Mouse (Mus musculus): ENCODE measurements around the gene Lmntd1. TPM values are rescaled to one million over a fixed set of nuclear protein-coding genes. Genes with fewer than 3 reads are reported as not detected.

Lmntd1 gene
- total RNA-seq, 2 experiments from 2014 or later = 0.97 to 1.5 TPM

DNA sequence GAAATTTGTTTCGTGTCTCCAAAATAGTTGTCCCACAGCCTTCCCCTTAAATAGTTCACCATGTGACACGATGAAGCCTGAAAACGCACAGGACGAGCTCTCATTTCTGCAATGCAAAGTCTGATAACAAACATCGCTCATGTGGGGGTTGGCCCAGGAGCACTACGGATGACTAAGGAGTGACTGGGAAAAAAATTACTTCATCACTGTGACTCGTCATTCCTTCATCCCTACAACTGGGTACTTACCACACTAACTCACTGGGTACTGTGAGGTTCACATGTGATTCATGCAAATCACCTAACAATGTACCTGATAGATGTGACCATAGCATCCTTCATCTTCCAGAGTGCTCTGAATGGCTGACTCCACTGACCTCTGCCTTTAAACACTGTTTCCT lies 118.4 kb downstream of the Lmntd1 start:
- DNase-seq (ENCODE audit: low spot score in 2 of 2) = no peak

- DNase-seq (ENCODE audit: low spot score in 2 of 2) = no peak
Observed at GRCm38 (mm10) chr6:145488251-145488650, 125.9 kb downstream of the Lmntd1 start.

GRCm38 (mm10) chr6:145485986-145486605 lies 128.0 kb downstream of the Lmntd1 start:
- no peak for DNase-seq (ENCODE audit: low spot score in 2 of 2)

- DNase-seq (ENCODE audit: low spot score in 2 of 2) = no peak
Observed at GRCm38 (mm10) chr6:145483318-145483674, 130.8 kb downstream of the Lmntd1 start.

GRCm38 (mm10) chr6:145482656-145483317 lies 131.3 kb downstream of the Lmntd1 start:
- peak; percentile 4 to 59 for DNase-seq (ENCODE audit: low spot score in 2 of 2)

DNA sequence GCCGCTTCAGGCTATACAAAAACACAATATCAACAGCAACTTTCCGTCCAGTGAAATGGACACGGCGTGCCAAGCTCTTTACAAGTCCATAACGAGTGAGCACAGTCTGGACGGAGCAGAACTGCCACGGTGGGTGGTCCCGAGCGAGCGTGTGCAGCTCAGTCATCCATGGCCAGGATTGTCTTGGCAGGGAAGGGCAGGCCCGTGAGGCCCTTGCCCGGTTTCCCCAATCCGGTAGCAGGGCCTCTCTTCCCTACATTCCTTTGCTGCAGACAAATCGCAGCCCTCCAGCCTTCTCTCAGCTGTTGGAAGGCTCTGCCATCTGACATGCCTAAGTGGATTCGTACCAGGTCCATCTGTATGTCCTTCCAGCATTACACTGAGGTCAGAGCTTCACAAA lies 132.2 kb downstream of the Lmntd1 start:
- DNase-seq (ENCODE audit: low spot score in 2 of 2) = no peak

GRCm38 (mm10) chr6:145478821-145479271 lies 135.3 kb downstream of the Lmntd1 start:
- DNase-seq (ENCODE audit: low spot score in 2 of 2) = no peak

- DNase-seq (ENCODE audit: low spot score in 2 of 2) = no peak
Observed at GRCm38 (mm10) chr6:145477367-145477905, 136.7 kb downstream of the Lmntd1 start.

DNA sequence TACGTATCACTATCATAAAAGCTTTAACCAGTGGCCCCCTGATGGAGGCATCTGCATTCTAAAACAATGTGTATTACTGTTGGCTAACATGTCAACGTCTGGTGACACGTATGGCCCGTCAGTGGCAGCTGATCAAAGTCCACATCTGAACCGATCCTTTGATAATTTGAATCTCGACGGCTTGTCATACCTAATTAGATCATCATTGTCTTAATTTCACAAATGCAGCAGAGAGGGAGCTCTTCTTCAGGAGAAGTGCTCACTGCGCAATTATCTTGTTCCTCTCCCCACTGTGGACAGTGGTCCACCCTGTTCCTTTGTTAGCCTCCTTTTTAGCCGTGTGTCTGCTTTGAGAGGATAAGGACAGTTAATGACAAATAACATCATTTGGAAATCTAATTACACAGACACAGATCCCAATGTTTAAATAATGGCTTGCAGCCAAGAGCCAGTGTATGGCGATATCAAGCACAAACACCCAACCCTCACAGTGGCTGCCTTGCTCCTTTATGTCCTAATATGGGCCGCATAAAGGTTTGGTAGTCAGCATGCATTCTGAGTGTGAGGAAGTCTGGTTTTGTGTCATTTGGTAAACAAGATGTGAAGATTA lies 142.4 kb downstream of the Lmntd1 start:
- no peak for DNase-seq (ENCODE audit: low spot score in 2 of 2)

- DNase-seq (ENCODE audit: low spot score in 2 of 2) = no peak
Observed at GRCm38 (mm10) chr6:145469260-145469943, 144.7 kb downstream of the Lmntd1 start.

DNA sequence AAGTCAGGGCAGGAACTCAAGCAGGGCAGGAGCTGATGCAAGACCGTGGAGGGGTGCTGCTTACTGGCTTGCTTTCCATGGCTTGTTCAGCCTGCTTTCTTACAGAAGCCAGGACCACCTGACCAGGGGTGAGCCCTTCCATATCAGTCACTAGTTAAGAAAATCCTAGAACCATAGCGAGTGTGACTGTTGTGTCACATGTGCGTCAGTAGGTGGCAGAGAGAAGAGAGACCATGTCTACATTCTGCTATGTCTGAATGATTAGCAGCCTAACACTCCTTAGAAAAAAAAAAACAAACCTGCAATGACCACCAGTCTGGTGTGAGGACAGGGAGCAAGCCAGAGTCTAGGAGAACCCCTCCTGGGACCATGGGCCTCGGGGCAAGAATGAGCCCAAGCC lies 150.1 kb downstream of the Lmntd1 start:
- DNase-seq (ENCODE audit: low spot score in 2 of 2) = no peak

DNA sequence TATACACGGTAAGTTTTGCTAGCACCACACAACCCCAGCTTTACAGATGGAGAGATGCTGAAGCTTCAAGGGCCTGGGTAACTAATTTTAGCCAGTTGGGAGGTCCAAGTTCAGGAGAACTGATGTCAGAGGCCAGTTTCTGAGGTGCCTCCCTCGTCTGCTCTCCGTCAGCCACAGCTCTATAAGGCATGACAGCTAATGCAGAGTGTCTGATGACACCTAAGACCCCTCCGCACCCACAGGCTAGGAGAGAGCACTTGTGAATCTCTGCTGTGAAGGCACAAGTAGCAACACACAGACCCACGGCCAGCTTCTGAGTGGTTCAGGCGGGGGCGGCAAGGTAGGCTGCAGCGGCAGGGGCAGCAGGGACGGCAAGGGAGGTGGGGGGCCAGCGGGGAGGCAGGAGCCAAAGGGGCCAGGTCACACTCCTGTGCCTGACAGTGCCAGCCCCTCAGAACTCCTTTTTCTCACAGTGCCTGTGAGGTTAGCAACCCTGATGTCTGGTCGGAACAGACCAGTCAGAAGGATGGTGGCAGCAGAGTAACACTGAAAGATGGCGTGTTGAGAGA lies 151.4 kb downstream of the Lmntd1 start:
- no peak for DNase-seq (ENCODE audit: low spot score in 2 of 2)

- DNase-seq (ENCODE audit: low spot score in 2 of 2) = no peak
Observed at GRCm38 (mm10) chr6:145457066-145457465, 157.1 kb downstream of the Lmntd1 start.

- DNase-seq (ENCODE audit: low spot score in 2 of 2) = peak; percentile 44 to 61
Observed at GRCm38 (mm10) chr6:145450628-145451403, 163.3 kb downstream of the Lmntd1 start.

DNA sequence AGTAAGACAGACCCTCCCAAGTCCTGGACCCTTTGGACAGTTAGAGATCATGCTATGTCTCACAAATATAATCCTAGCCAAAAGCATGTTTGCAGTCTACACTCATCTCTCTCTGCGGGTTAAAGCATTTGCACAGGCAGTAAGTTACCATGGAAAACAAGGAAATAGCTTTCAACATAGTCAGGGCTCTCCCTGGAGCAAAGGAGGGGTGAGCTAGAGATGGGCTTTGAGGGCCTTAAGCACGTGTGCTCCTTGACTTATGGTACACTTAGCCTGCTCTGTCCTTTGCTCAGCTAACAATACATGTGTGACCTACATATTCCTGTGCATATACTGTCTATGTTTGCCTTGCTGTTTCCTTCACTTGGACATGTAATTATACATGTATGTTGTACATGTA lies 165.8 kb downstream of the Lmntd1 start:
- DNase-seq (ENCODE audit: low spot score in 2 of 2) = no peak

DNA sequence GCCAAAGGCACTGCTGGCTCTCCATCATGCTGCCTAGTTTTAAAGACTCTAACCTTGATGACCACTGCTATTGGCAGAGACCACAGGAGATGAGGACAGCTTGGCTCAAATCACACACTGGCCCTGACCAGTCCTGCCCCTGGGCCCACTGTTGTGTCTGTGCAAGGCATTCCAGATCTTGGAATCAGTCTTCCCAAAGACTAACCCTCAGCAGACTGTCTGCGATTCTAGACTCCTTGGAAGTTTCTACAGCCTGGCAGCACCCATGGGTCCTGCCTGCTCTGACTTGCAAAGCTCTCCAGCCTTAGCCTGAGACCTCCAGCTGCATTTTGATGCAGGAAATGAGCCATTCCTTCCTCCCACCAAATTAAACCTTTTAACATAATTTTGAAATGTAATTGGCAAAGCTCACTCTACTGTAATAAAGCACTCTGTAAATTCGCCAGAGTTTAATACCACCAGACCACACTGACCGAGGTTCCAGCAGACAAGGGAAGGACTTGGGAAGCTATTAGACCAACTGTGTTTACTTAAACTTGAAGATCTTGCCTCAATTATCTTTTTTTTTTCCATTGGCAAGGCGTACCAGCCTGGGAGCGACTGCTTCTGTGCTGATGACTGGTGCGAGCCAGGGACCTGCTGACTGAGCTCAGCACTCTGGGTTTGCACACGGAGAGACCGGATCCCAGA lies 168.2 kb downstream of the Lmntd1 start:
- no peak for DNase-seq (ENCODE audit: low spot score in 2 of 2)

DNA sequence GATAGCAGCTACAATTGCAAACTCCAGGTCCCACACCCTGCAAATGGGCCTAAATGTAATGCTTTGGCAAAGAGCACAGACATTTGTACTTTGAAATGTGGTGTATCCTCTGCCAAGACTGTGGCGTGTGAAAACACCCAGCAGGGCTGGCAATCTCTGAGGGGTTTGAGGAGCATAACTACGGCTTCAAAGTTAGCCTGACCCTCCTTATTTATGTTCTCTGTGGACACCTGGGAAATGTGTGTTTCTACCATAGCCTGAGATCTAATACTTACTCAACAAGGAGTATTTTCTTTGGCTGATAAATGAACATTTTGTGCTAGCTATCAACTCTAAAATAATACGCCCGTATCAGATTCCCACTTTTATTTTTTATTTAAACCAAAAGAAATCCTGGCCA lies 168.7 kb downstream of the Lmntd1 start:
- peak; percentile 7 to 58 for DNase-seq (ENCODE audit: low spot score in 2 of 2)

DNA sequence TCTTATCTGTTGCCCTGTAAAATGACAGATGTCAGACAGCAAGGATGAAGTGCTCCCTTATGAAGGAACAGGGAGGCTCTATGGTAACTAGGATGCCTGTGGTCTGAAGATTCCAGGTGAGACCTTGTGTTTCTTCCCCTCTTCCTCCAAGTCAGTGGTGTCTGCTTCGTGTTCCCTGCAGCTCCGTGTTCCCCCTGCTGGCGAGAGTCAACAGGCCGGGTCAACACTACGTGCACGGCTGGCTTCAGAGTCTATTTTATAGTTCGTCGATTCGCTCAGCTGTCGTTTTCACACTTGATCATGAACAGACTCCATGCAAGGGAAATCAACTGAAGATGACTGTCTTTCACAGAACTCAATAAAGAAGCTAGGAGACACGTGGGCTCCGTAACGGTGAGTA lies 171.3 kb downstream of the Lmntd1 start:
- no peak for DNase-seq (ENCODE audit: low spot score in 2 of 2)

DNA sequence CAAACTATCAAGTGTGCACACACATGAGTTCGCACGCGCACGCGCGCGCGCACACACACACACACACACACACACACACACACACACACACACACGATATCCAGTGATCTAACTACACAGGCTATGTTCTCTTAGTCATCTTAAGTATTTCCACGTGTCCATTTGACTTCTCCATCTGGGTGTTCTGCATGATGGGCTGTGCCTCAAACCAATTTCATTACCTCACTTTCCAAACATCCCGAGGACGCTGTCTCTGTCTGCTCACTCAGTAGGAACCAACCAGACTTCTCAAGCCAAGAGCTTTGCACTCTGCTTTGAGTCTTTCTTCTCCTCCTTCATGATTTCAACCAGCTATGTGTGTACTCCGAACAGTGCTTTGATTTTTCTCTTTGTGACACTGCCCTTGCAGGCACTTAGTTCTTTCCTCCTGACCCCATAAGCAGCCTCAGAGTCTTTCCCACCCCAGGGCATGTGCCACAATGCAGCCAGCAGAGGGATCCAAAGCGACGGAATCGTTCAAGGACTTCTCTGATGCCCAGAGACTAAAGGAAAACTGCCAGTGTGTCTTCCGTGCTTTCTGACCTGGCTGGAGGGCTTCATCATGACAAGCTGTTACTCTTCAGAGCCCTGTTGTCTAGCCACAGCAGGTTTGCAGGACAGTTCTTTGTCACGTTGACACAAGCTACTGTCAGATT lies 172.6 kb downstream of the Lmntd1 start:
- no peak for DNase-seq (ENCODE audit: low spot score in 2 of 2)

Measured in layer of hippocampus, adult 18-20 months (tissue).